Mouse (Mus musculus) G1E (cell line): Measurements from ENCODE around the gene L3mbtl1. TPM values are rescaled to one million over a fixed set of nuclear protein-coding genes. Genes with fewer than 3 reads are reported as not detected.

Experiments
- ATAC-seq: 2 replicates; pipeline ENCODE4 v1.8.0; 2016; ENCODE audit warnings: mild to moderate bottlenecking; ENCODE audit not compliant: insufficient number of reproducible peaks, poor library complexity, low FRiP score, severe bottlenecking; ENCODE audit errors: extremely low read depth
- DNase-seq: peaks from one replicate; pipeline ENCODE4 v3.0.0; 2012; ENCODE audit warnings: low spot score
- H3K27me3 ChIP-seq: 2 replicates; pipeline ENCODE4 v1.6.1; 2012; ENCODE audit warnings: mild to moderate bottlenecking, low read length, inconsistent platforms; ENCODE audit not compliant: insufficient read depth
- H3K36me3 ChIP-seq: replicated peaks from 2 replicates; pipeline ENCODE3; 2012; ENCODE audit warnings: mild to moderate bottlenecking, inconsistent platforms
- H3K4me1 ChIP-seq: 2 replicates; pipeline ENCODE4 v1.6.1; 2012; ENCODE audit warnings: low read depth, low read length, inconsistent platforms, mixed read lengths; ENCODE audit not compliant: insufficient read depth
- H3K4me3 ChIP-seq: 2 replicates; pipeline ENCODE4 v1.5.1; 2012; ENCODE audit warnings: low read depth, mild to moderate bottlenecking, inconsistent platforms, low read length, moderate library complexity, mixed read lengths
- H3K9me3 ChIP-seq: replicated peaks from 2 replicates; pipeline ENCODE4 v1.6.1; 2012; ENCODE audit warnings: inconsistent platforms
- CTCF ChIP-seq: IDR thresholded peaks from 2 replicates; pipeline ENCODE4 v1.5.1; 2012; ENCODE audit warnings: low read depth, low read length, inconsistent platforms, mixed read lengths
- GATA1 ChIP-seq: IDR thresholded peaks from 2 replicates; pipeline ENCODE4 v1.6.1; 2012; ENCODE audit warnings: borderline replicate concordance, low read length, inconsistent platforms, mixed read lengths
- GATA2 ChIP-seq: IDR thresholded peaks from 2 replicates; pipeline ENCODE4 v1.6.1; 2012; ENCODE audit warnings: low read depth, low read length, inconsistent platforms, borderline replicate concordance
- POLR2AphosphoS5 ChIP-seq: IDR thresholded peaks from 2 replicates; pipeline ENCODE4 v1.6.1; 2012; ENCODE audit warnings: low read depth, low read length, inconsistent platforms; ENCODE audit not compliant: insufficient replicate concordance
- TAL1 ChIP-seq: conservative IDR thresholded peaks from 2 replicates; pipeline ENCODE4 v1.6.1; 2012; ENCODE audit warnings: low read depth, low read length, inconsistent platforms, mixed read lengths
- polyA plus RNA-seq: library from polyadenylated mRNA; stranded (reverse); fragments of >175 nt; gene quantifications from 2 replicates; pipeline ENCODE4 v1.2.3, GENCODE M21; 2012
- total RNA-seq, 2 experiments: library from RNA; stranded (forward) in 1 of 2; stranded (reverse) in 1 of 2; fragments of 200-1000 nt in 1 of 2; fragments of >200 nt in 1 of 2; fragmentation: Nextera tagmentation in 1 of 2; gene quantifications; 2 replicates each; pipeline ENCODE4 v1.2.3; 2014 to 2017

The L3mbtl1 gene
- total and polyA plus RNA-seq, 3 experiments = not detected

DNA sequence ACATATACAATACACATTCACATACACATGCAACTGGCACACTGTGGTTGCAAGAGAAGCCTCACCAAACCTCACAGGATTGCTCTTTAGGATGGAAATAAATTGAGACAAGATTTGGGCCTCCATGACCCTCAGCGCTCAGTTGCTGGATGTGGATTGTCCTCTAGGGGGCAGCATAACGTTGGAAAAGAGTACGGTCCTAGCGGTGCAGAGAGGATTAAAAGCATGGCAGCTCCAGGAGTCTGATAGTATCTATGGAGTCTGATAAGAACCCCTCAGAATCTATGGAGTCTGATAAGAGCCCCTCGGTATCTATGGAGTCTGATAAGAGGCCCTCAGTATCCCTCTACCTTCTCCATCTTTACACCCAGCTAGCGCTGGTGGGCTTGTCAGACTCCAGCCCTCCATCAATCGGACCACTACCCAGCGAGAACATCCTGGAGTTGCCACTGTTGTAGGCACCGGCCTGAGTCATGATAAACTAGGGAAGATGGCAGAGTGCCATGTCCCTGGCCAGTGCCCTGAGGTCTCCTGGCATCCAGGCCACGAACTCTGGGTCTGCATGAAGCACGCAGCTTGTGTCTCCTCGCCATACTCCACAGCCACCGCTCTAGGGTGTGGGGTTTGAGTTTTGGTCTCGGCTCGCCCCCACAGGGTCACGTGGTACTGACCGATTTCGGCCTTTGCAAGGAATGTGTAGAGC, 55.4 kb downstream of the L3mbtl1 start:
- H3K4me3 ChIP-seq = no peak overlapping the region

DNA sequence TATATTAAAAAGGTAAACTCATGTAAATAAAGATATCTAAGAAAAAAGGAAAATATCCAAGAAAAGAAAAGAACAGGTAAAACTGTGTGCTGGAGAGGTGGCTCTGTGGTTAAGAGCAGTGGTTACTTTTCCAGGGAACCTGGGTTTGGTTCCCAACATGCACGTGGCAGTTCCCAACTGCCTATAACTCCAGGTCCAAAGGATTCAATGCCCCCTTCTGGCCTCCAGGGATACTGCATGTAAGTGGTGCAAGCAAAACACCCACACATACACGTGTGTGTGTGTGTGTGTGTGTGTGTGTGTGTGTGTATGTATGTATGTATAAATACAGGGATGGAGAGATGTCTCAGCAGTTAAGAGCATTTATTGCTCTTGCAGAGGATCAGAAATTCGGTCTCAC, 56.5 kb downstream of the L3mbtl1 start:
- peaks cover 6% of the 10 kb centered on the region for H3K4me1 ChIP-seq
- no peaks in the 10 kb centered on the region for H3K36me3 ChIP-seq
- H3K27me3 ChIP-seq = peaks cover 16% of the 10 kb centered on the region
- no peaks in the 10 kb centered on the region for H3K9me3 ChIP-seq
- peak; percentile 51; the same call in 1 of the 2 replicates for ATAC-seq
- no peak for DNase-seq
- H3K4me3 ChIP-seq = no peak overlapping the region
- TF ChIP-seq GATA1 (no peak), CTCF (peak; percentile 35; the same call in 1 of the 2 replicates)

More for the DNA sequence above, 55.4 kb downstream of the L3mbtl1 start:
- TF ChIP-seq CTCF = peak; percentile 85
- no peak for TF ChIP-seq GATA2
- no peaks in the 10 kb centered on the region for H3K9me3 ChIP-seq
- no peaks in the 10 kb centered on the region for H3K36me3 ChIP-seq
- 0 out of 2 replicates have a peak, but pooled peaks have one; percentile 57 for ATAC-seq
- H3K27me3 ChIP-seq = peaks cover 18% of the 10 kb centered on the region
- peak; percentile 14 for DNase-seq
- H3K4me1 ChIP-seq = peaks cover 6% of the 10 kb centered on the region

- H3K4me3 ChIP-seq = no peak overlapping the region
- H3K27me3 ChIP-seq = peaks cover 12% of the 10 kb centered on the region
- DNase-seq (no peak), ATAC-seq (no peak)
- no peaks in the 10 kb centered on the region for H3K36me3 ChIP-seq
- TF ChIP-seq CTCF (no peak), GATA2 (no peak), GATA1 (no peak), POLR2AphosphoS5 (no peak), TAL1 (no peak)
- H3K9me3 ChIP-seq = no peaks in the 10 kb centered on the region
- H3K4me1 ChIP-seq = peaks cover 6% of the 10 kb centered on the region
Measured at GRCm38 (mm10) chr2:163001071-163001470, 57.8 kb downstream of the L3mbtl1 start.

DNA sequence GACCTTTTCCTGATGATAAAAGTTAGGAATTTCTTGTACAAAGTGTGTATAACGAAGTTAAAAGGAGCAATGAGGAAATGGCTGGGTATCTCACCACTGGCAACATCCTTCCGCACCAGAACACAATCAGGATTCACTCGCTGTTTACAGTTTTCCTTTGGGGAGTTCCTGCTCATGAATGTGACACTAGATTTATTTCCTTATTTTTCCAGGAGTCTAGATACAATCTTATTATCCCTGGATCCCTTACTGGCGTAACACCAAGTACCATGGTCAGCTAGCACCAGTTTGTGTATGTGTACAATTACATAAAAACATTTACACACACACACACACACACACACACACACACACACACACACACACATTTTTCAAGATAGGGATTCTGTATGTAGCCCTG, 64.0 kb downstream of the L3mbtl1 start:
- no peaks in the 10 kb centered on the region for H3K4me1 ChIP-seq
- TF ChIP-seq CTCF (no peak), GATA2 (no peak), TAL1 (no peak), GATA1 (no peak), POLR2AphosphoS5 (no peak)
- H3K36me3 ChIP-seq = no peaks in the 10 kb centered on the region
- DNase-seq (no peak), ATAC-seq (no peak)
- H3K27me3 ChIP-seq = peaks cover 10% of the 10 kb centered on the region
- no peak overlapping the region for H3K4me3 ChIP-seq
- H3K9me3 ChIP-seq = no peaks in the 10 kb centered on the region

DNA sequence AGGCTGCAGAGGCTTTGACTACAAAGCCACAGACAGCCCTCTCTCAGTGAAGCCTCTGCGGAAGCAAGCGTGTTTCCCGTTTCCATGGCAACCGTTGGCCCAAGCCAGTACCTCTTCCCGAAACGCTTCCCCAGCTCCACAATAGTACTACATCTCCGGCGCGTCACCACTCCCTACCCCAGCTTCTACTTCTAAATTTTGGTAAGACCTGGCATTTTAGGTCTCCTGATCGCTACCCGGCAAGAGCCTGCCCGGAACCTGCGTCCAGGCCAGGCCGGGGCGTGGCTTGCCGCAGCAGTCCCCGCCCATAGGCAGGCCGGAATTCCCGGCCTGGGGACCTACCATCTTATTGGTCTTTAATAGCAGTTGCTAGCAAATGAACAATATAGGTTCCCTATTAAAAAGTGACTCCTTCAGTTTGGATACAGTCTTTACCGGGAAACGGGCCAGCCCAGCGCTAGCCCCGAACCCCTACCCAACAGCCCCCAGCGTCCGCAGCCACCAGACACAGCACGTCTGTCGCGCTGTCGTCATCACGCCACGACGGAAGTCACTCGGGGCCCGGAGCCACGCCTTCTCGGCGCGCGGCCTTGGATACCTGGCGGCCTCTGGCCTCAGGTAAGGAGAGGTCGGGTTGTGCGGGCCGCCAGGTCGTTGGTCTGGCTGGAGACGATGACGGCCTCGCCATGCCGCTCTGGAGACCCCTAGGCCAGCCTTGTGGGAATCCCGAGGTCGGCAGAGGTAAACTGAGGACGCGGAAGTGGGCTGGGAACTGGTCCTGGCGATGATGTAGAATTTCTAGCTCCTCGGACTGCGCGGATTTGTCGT, 73.9 kb downstream of the L3mbtl1 start, which contains the start of gene Ift52:
Ift52 (plus strand) TSS at position 439 of the 828 bp plus-strand sequence.
- peak; percentile 75 for DNase-seq
- ATAC-seq = peak; percentile 85
- Histone ChIP-seq H3K4me3 (peak within 1 kb of the TSS; percentile 93), H3K36me3 (peaks cover 18% of the 10 kb centered on the region), H3K27me3 (0 out of 2 replicates have a peak, but pooled peaks cover 2% of the 10 kb centered on the region), H3K4me1 (peaks cover 14% of the 10 kb centered on the region), H3K9me3 (no peaks in the 10 kb centered on the region)
- TF ChIP-seq POLR2AphosphoS5 = no peak

Other genes starting within 250 kb of the L3mbtl1 start
- gene Srsf6, start 11.9 kb upstream of the L3mbtl1 start, total RNA-seq (2014; fragmentation: Nextera tagmentation) = 200 and 211 TPM in 2 replicates
- 210 and 218 TPM in 2 replicates for gene Srsf6, start 11.9 kb upstream of the L3mbtl1 start, total RNA-seq (2017)
- gene Srsf6, start 11.9 kb upstream of the L3mbtl1 start, polyA plus RNA-seq = 92.6 and 126 TPM in 2 replicates
- gene Sgk2, start 43.9 kb downstream of the L3mbtl1 start, total RNA-seq (2014; fragmentation: Nextera tagmentation) = not detected in 2 replicates
- 0.41 TPM in 1 of 2 replicates, not detected in the other for gene Sgk2, start 43.9 kb downstream of the L3mbtl1 start, total RNA-seq (2017)
- not detected in 2 replicates for gene Sgk2, start 43.9 kb downstream of the L3mbtl1 start, polyA plus RNA-seq
- 40.9 and 43.8 TPM in 2 replicates for gene Ift52, start 73.9 kb downstream of the L3mbtl1 start, total RNA-seq (2014; fragmentation: Nextera tagmentation)
- gene Ift52, start 73.9 kb downstream of the L3mbtl1 start, total RNA-seq (2017) = 23.9 and 27.8 TPM in 2 replicates
- gene Ift52, start 73.9 kb downstream of the L3mbtl1 start, polyA plus RNA-seq = 4.6 and 6.4 TPM in 2 replicates
- 46.5 and 55.2 TPM in 2 replicates for gene Mybl2, start 111.2 kb downstream of the L3mbtl1 start, total RNA-seq (2014; fragmentation: Nextera tagmentation)
- 37.6 and 43.8 TPM in 2 replicates for gene Mybl2, start 111.2 kb downstream of the L3mbtl1 start, total RNA-seq (2017)
- gene Mybl2, start 111.2 kb downstream of the L3mbtl1 start, polyA plus RNA-seq = 105 and 122 TPM in 2 replicates
- not detected in 2 replicates for gene Gtsf1l, start 144.4 kb downstream of the L3mbtl1 start, total RNA-seq (2014; fragmentation: Nextera tagmentation)
- 0.38 TPM in 1 of 2 replicates, not detected in the other for gene Gtsf1l, start 144.4 kb downstream of the L3mbtl1 start, total RNA-seq (2017)
- not detected in 2 replicates for gene Gtsf1l, start 144.4 kb downstream of the L3mbtl1 start, polyA plus RNA-seq